Mouse (Mus musculus): Measurements from ENCODE around the gene Stk33. TPM values are rescaled to one million over a fixed set of nuclear protein-coding genes. Genes with fewer than 3 reads are reported as not detected.

Stk33 gene
- 0.76 and 0.94 TPM in 2 replicates for polyA plus RNA-seq (2015; fragmentation: Nextera tagmentation; extraction: Ambion mirVana)

DNA sequence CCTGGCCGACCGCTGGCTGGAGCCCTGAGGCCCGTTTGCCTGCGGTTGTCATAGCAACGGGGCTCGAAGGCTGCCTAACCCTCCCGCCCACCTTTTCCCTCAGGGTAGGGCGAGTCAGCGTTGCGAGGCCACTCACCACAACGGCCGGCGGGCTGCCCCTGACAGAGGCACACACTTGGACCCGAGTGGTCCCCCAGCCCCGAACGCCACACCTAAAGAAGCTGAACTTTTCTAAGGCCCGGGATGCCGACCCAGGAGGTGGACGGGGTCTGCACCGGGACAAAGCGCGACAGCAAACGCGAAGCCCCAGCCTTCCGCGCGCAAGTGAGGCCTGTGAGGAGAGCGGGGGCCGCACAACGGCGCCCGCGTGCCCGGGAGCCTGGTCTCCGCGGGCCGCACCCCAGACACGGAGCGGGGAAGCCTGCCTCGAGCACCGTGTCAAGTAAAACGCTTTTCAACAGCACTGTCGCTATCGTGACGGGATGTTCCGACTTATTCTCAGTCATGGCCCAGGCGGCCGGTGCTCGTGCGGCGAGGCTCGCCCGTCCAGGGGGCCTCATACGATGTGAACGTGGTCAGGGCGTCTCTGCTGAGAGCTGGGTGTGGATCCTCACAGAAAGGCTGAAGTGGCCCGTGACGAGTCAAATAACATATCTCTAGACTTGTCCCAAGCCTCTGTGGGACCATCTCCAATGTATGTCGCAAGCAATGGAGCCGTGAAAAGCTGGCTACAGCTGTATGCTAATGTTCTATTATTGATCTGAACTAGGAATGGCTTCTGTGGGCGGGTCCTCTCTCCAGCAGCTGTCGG, at the start of gene Stk33:
Gene Stk33, minus strand, starts transcription at position 301 of the 811 bp plus-strand sequence.
- H3K4me3 ChIP-seq (ENCODE audit: low read length): peak within 1 kb of the TSS; percentile 60
- H3K4me2 ChIP-seq (ENCODE audit: low read depth, low read length): peak within 1 kb of the TSS; percentile 89
- ATAC-seq (replicated peaks; ENCODE audit: extremely low read depth, insufficient read depth, low FRiP score): peak; percentile 42
- H3K9ac ChIP-seq (ENCODE audit: low read length): peak within 1 kb of the TSS; percentile 67
- H3K9me3 ChIP-seq (replicated peaks; ENCODE audit: control insufficient read depth, low read length): no peaks in the 10 kb centered on the region
- no peak within 1 kb of the TSS for H3K27ac ChIP-seq (ENCODE audit: low read length)
- peaks cover 7% of the 10 kb centered on the region for H3K4me1 ChIP-seq (ENCODE audit: control insufficient read depth, insufficient read depth, low read length)
- peaks cover 20% of the 10 kb centered on the region for H3K27me3 ChIP-seq (ENCODE audit: control insufficient read depth, insufficient read depth, low read length)
- no peaks in the 10 kb centered on the region for H3K36me3 ChIP-seq (ENCODE audit: control insufficient read depth, insufficient read depth)
- WGBS: 2% methylated on average over 62 of the region's 62 CpGs

DNA sequence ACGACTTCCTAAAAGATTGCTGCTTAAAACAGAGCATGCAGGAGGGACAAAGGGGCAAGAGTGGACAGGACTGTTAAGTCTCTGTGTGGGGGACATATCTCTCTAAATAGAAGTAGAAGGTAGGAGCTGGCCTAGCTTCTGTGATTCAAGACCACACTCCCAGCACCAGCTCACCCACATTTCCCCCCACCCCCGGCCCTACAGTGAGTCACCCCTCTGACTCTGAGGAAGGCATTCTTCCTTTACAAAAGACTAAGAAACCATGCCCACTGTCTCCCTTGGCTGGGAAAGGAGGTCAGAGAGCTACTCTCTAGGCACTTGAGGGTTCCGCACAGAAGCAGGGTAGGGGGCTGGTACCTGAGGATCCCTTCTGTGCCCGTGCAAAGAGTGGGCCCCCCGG, 45.3 kb upstream of the Stk33 start:
- Histone ChIP-seq H3K4me3 (ENCODE audit: low read length) (no peak overlapping the region), H3K27me3 (ENCODE audit: control insufficient read depth, insufficient read depth, low read length) (no peaks in the 10 kb centered on the region), H3K9ac (ENCODE audit: low read length) (no peak overlapping the region), H3K9me3 (replicated peaks; ENCODE audit: control insufficient read depth, low read length) (no peaks in the 10 kb centered on the region), H3K27ac (ENCODE audit: low read length) (no peak overlapping the region), H3K36me3 (ENCODE audit: control insufficient read depth, insufficient read depth) (no peaks in the 10 kb centered on the region), H3K4me1 (ENCODE audit: control insufficient read depth, insufficient read depth, low read length) (no peaks in the 10 kb centered on the region), H3K4me2 (ENCODE audit: low read depth, low read length) (no peak overlapping the region)
- no peak for ATAC-seq (replicated peaks; ENCODE audit: extremely low read depth, insufficient read depth, low FRiP score)
- 69% methylated on average over 5 of the region's 5 CpGs for WGBS

DNA sequence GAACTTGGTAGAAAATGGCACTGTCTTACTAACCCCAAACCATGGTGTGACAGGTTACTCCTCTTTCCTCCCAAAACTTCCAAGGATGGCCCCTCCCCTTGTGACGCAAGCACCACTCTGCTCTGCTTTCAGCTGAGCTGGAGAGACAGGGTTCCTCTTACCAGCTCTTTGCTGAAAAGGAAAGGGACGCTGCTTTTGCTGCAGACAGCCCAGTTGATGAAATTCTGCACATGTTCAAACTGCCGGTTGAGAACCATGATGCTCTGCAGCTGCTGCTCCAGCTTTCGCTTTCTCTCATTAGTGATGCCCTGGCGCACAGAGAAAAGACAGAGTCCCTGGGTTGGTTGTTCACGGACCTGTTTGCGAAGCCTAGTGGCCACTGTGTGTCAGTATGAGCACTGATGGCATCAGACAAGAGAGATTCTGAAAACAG, 41.9 kb upstream of the Stk33 start:
- H3K9ac ChIP-seq (ENCODE audit: low read length): no peak overlapping the region
- peak overlapping the region; percentile 37 for H3K4me2 ChIP-seq (ENCODE audit: low read depth, low read length)
- H3K27me3 ChIP-seq (ENCODE audit: control insufficient read depth, insufficient read depth, low read length): no peaks in the 10 kb centered on the region
- no peak for ATAC-seq (replicated peaks; ENCODE audit: extremely low read depth, insufficient read depth, low FRiP score)
- H3K27ac ChIP-seq (ENCODE audit: low read length): no peak overlapping the region
- H3K36me3 ChIP-seq (ENCODE audit: control insufficient read depth, insufficient read depth): no peaks in the 10 kb centered on the region
- WGBS: 27% methylated on average over 7 of the region's 7 CpGs
- peak overlapping the region; percentile 4; the same call in 1 of the 2 replicates for H3K4me3 ChIP-seq (ENCODE audit: low read length)
- H3K9me3 ChIP-seq (replicated peaks; ENCODE audit: control insufficient read depth, low read length): no peaks in the 10 kb centered on the region
- H3K4me1 ChIP-seq (ENCODE audit: control insufficient read depth, insufficient read depth, low read length): no peaks in the 10 kb centered on the region

DNA sequence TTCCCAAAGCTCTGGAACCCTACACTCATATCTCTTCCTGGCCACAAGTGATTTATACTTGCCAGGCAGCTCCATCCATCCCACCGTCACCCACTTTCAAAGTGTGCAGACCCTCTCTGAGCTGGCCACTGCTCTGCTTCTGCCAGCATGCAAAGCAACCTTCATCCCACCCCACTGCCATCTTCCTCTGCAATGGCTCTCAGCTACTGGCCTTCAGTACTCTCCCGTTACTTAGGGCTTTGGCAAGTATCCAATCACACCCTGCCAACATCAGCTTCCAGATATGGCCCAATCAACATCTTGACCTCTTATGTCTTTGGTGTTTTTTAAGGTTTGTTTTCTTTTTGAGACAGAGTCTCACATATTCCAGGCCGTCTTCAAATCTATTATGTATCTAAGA, 39.0 kb upstream of the Stk33 start:
- Histone ChIP-seq H3K27ac (ENCODE audit: low read length) (no peak overlapping the region), H3K4me1 (ENCODE audit: control insufficient read depth, insufficient read depth, low read length) (no peaks in the 10 kb centered on the region), H3K27me3 (ENCODE audit: control insufficient read depth, insufficient read depth, low read length) (no peaks in the 10 kb centered on the region), H3K4me3 (ENCODE audit: low read length) (no peak overlapping the region), H3K9ac (ENCODE audit: low read length) (no peak overlapping the region), H3K9me3 (replicated peaks; ENCODE audit: control insufficient read depth, low read length) (no peaks in the 10 kb centered on the region), H3K4me2 (ENCODE audit: low read depth, low read length) (no peak overlapping the region), H3K36me3 (ENCODE audit: control insufficient read depth, insufficient read depth) (no peaks in the 10 kb centered on the region)
- 48% methylated on average over 3 of the region's 3 CpGs for WGBS
- ATAC-seq (replicated peaks; ENCODE audit: extremely low read depth, insufficient read depth, low FRiP score): no peak

DNA sequence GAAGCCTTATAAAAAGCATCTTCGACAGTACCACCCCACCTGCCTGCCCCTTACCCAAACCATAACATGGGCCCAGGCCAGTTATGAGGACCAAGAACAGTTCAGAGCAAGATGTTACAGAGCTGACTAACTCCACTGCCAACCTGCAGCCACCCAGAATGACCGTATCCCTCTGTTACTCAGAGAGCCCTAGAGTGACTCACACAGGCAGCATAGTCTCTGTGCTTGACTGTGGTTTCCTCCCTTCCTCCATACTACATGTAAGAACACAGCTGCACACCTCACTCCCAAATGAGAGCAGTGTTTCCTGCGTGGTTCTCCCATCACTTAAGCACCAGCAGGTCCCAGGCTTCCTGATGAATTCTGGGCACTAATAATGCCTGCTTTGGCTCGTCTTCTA, 31.8 kb upstream of the Stk33 start:
- Histone ChIP-seq H3K4me3 (ENCODE audit: low read length) (no peak overlapping the region), H3K9ac (ENCODE audit: low read length) (no peak overlapping the region), H3K27ac (ENCODE audit: low read length) (no peak overlapping the region), H3K4me2 (ENCODE audit: low read depth, low read length) (no peak overlapping the region), H3K4me1 (ENCODE audit: control insufficient read depth, insufficient read depth, low read length) (no peaks in the 10 kb centered on the region; the same call in 1 of the 2 replicates), H3K27me3 (ENCODE audit: control insufficient read depth, insufficient read depth, low read length) (no peaks in the 10 kb centered on the region), H3K9me3 (replicated peaks; ENCODE audit: control insufficient read depth, low read length) (no peaks in the 10 kb centered on the region), H3K36me3 (ENCODE audit: control insufficient read depth, insufficient read depth) (no peaks in the 10 kb centered on the region)
- no peak for ATAC-seq (replicated peaks; ENCODE audit: extremely low read depth, insufficient read depth, low FRiP score)
- 65% methylated on average over 4 of the region's 4 CpGs for WGBS

DNA sequence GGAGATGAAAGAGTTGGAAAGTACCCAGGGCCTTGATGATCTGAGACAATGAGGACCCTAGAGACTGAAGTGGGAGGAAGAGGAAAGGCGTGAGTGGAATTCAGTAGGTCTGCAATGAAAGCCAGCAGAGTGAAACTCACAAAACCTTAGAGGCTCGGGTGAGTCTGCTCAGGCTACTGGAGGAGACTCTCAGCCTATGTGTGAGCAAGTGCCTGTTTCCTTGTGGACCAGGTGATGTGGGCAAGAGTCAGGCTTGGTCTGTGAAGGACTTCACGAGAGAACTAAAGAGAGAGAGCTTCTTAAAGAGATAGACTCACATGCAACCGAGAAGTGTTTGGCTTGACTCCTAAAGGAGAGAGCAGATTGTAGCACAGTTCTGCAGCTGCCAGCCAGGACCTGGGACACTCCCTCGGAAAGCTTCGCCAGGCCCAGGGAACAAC, 29.4 kb upstream of the Stk33 start:
- no peak overlapping the region for H3K27ac ChIP-seq (ENCODE audit: low read length)
- WGBS: 31% methylated on average over 6 of the region's 6 CpGs

DNA sequence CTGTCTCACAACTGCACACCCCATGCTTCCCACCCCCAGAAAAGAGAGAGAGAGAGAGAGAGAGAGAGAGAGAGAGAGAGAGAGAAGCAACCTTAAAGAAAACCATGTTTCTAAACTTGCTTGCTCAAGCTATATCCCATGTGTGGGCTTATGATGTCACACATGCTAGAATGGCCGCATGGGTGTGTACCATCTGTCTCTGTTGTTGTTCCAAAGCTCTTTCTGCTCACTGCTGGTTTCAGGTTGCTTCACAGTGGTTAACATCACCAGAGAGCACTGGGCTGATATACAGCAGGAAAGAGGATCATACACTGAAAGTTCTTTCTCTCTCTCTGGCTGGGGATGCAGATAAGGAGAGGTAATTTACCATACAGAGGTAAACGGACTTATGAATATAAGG, 28.7 kb upstream of the Stk33 start:
- Histone ChIP-seq H3K27ac (ENCODE audit: low read length) (no peak overlapping the region), H3K36me3 (ENCODE audit: control insufficient read depth, insufficient read depth) (no peaks in the 10 kb centered on the region), H3K4me1 (ENCODE audit: control insufficient read depth, insufficient read depth, low read length) (no peaks in the 10 kb centered on the region; the same call in 1 of the 2 replicates), H3K9me3 (replicated peaks; ENCODE audit: control insufficient read depth, low read length) (no peaks in the 10 kb centered on the region), H3K4me3 (ENCODE audit: low read length) (no peak overlapping the region), H3K27me3 (ENCODE audit: control insufficient read depth, insufficient read depth, low read length) (no peaks in the 10 kb centered on the region), H3K9ac (ENCODE audit: low read length) (no peak overlapping the region), H3K4me2 (ENCODE audit: low read depth, low read length) (no peak overlapping the region)
- no peak for ATAC-seq (replicated peaks; ENCODE audit: extremely low read depth, insufficient read depth, low FRiP score)
- WGBS: 36% methylated on average over 2 of the region's 2 CpGs

More for the DNA sequence above, 29.4 kb upstream of the Stk33 start:
- ATAC-seq (replicated peaks; ENCODE audit: extremely low read depth, insufficient read depth, low FRiP score): no peak
- Histone ChIP-seq H3K9ac (ENCODE audit: low read length) (no peak overlapping the region), H3K4me1 (ENCODE audit: control insufficient read depth, insufficient read depth, low read length) (no peaks in the 10 kb centered on the region; the same call in 1 of the 2 replicates), H3K36me3 (ENCODE audit: control insufficient read depth, insufficient read depth) (no peaks in the 10 kb centered on the region), H3K9me3 (replicated peaks; ENCODE audit: control insufficient read depth, low read length) (no peaks in the 10 kb centered on the region), H3K27me3 (ENCODE audit: control insufficient read depth, insufficient read depth, low read length) (no peaks in the 10 kb centered on the region), H3K4me3 (ENCODE audit: low read length) (no peak overlapping the region), H3K4me2 (ENCODE audit: low read depth, low read length) (no peak overlapping the region)

DNA sequence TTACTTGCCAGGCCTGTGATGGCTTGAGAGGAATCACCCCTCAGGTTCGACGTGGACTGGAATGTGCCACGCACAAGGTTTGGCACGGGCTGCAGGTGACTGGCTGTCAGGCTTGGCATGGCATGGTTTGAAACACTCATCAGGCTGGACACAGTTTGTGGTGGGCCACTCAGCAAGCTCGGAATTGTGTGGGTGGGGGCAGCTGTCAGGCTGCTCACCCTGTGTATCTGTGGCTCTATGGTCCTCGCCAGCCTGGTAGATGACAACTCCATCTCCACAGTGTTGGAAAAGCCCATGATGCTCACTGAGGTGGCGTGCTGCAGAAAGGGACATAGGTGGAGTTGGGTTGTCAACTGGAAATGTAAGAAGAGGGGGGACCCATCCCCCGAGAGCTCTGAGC, 21.8 kb upstream of the Stk33 start:
- ATAC-seq (replicated peaks; ENCODE audit: extremely low read depth, insufficient read depth, low FRiP score): no peak
- no peak overlapping the region for H3K4me3 ChIP-seq (ENCODE audit: low read length)

DNA sequence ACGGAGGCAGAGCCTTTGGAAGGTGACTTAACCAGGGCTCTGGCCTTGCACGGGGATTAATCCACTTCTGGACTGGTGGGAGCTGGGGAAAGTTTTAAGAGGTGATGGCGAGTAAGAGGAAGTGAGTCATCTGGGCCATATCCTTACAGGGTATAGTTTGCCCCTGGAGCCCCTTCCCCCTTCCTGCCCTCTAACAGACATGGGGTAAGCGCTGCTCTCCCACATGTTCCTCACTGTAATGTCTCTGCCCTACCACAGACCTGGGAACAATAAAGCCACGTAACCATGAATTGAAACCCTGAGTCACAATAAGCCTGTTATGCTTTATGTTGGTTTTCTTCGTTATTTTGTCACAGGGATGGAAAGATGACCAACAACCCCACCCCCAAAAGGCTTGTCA, 17.7 kb upstream of the Stk33 start:
- 49% methylated on average over 6 of the region's 6 CpGs for WGBS

More for the DNA sequence above, 21.8 kb upstream of the Stk33 start:
- no peaks in the 10 kb centered on the region for H3K4me1 ChIP-seq (ENCODE audit: control insufficient read depth, insufficient read depth, low read length)
- H3K36me3 ChIP-seq (ENCODE audit: control insufficient read depth, insufficient read depth): no peaks in the 10 kb centered on the region
- H3K27ac ChIP-seq (ENCODE audit: low read length): no peak overlapping the region
- no peak overlapping the region for H3K4me2 ChIP-seq (ENCODE audit: low read depth, low read length)
- H3K9me3 ChIP-seq (replicated peaks; ENCODE audit: control insufficient read depth, low read length): no peaks in the 10 kb centered on the region
- 78% methylated on average over 8 of the region's 8 CpGs for WGBS
- no peak overlapping the region for H3K9ac ChIP-seq (ENCODE audit: low read length)
- H3K27me3 ChIP-seq (ENCODE audit: control insufficient read depth, insufficient read depth, low read length): no peaks in the 10 kb centered on the region

More for the DNA sequence above, 17.7 kb upstream of the Stk33 start:
- no peak overlapping the region for H3K4me3 ChIP-seq (ENCODE audit: low read length)
- no peak for ATAC-seq (replicated peaks; ENCODE audit: extremely low read depth, insufficient read depth, low FRiP score)
- H3K4me2 ChIP-seq (ENCODE audit: low read depth, low read length): no peak overlapping the region
- H3K4me1 ChIP-seq (ENCODE audit: control insufficient read depth, insufficient read depth, low read length): no peaks in the 10 kb centered on the region
- H3K36me3 ChIP-seq (ENCODE audit: control insufficient read depth, insufficient read depth): no peaks in the 10 kb centered on the region
- no peaks in the 10 kb centered on the region for H3K9me3 ChIP-seq (replicated peaks; ENCODE audit: control insufficient read depth, low read length)
- no peaks in the 10 kb centered on the region for H3K27me3 ChIP-seq (ENCODE audit: control insufficient read depth, insufficient read depth, low read length)
- no peak overlapping the region for H3K9ac ChIP-seq (ENCODE audit: low read length)
- H3K27ac ChIP-seq (ENCODE audit: low read length): no peak overlapping the region

All from heart, embryonic 16.5 days (tissue).